In the genomic region with DNA sequence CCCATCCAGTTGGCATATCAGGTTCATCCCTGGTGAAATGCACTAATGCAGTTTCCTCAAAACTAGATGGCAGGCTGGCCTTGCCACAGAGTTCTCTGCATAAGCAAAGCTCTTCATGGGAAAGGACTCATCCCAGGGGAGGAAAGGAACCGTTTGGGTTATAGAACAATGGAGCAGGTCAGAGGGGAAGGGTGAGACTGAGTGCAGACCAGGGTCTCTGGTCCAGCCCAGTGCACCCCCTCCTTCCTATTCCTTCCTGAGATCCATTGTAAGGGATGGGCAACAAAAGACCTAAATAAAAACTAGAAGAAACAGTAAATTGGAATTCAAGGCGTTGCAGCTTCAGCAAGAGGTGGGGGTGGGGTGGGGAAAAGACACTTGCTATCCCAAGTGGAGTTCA, we compare ENCODE assay signal across 14 mouse cellular contexts.
DNase-seq lines count a peak whose midpoint lies in the region; ATAC-seq and TF ChIP-seq lines count a peak whose summit lies in the region.
"Had no signal": no experiment of that assay in that cellular context is flagged by ENCODE, and none has a peak within 500 bp of the region (broad histone marks: within the 10 kb centered on the region; RNA-seq: fewer than 3 reads in every experiment).

No protein-coding gene starts in this region.

- TF ChIP-seq EP300 in heart, adult 2 months (IDR thresholded peaks at IDR 0.05; ENCODE audit: insufficient read depth, low read depth, low read length): peak; percentile 69; the same call in 1 of the 2 replicates

- DNase-seq in heart, adult 2 months: peak in 1 of 2 experiments; percentile 27
- DNase-seq in heart, postnatal 4 days: no peak
- peak; percentile 15 for DNase-seq in limb, embryonic 14.5 days (ENCODE audit: low spot score)
- DNase-seq in limb, embryonic 10.5 days (ENCODE audit: low spot score): no peak
- DNase-seq in embryo, embryonic 10 days (ENCODE audit: low spot score): peak; percentile 72
- peak; percentile 55 for DNase-seq in kidney, postnatal 10 days
- DNase-seq in spleen, postnatal 14 days (ENCODE audit: low spot score in 2 of 2): no peak
- no peak for DNase-seq in left cerebral cortex, adult 11 months (ENCODE audit: low spot score)
- DNase-seq: cerebellum, adult 9-11 months; forebrain, postnatal 0 days; thymus, postnatal 4 days had no signal

- H3K4me3 ChIP-seq in heart, adult 2 months: no peak overlapping the region
- H3K4me3 ChIP-seq in limb, embryonic 14.5 days (replicated peaks; ENCODE audit: low read length): no peak overlapping the region
- H3K4me3 ChIP-seq in limb, embryonic 10.5 days: no peak overlapping the region
- H3K4me3 ChIP-seq: left cerebral cortex, adult 2 months; midbrain, embryonic 12.5 days had no signal

- peaks cover 2% of the 10 kb centered on the region; the same call in 1 of the 2 replicates for H3K79me2 ChIP-seq in heart, adult 2 months (replicated peaks; ENCODE audit: control insufficient read depth, insufficient read depth, low read length)

- no peak for ATAC-seq in limb, embryonic 14.5 days (ENCODE audit: low FRiP score, low read depth)
- ATAC-seq: forebrain, postnatal 0 days; inflammation-experienced regulatory T-cells, adult 6 months had no signal

- WGBS in heart, adult 2 months: 28% methylated on average over 2 of the region's 2 CpGs
- 42% methylated on average over 2 of the region's 2 CpGs for WGBS in limb, embryonic 14.5 days
- 52% methylated on average over 2 of the region's 2 CpGs for WGBS in limb, embryonic 10.5 days

- H3K9me3 ChIP-seq in limb, embryonic 14.5 days (ENCODE audit: control insufficient read depth, low read length): no peaks in the 10 kb centered on the region
- H3K9me3 ChIP-seq in limb, embryonic 10.5 days (replicated peaks): no peaks in the 10 kb centered on the region
- H3K9me3 ChIP-seq: midbrain, embryonic 12.5 days had no signal

- H3K9ac ChIP-seq in heart, adult 2 months (ENCODE audit: low read depth, low read length): no peak overlapping the region
- no peak overlapping the region for H3K9ac ChIP-seq in limb, embryonic 14.5 days (ENCODE audit: low read depth, low read length, severe bottlenecking)
- H3K9ac ChIP-seq: forebrain, postnatal 0 days; midbrain, embryonic 12.5 days had no signal

- H3K36me3 ChIP-seq in heart, adult 2 months (ENCODE audit: control insufficient read depth, insufficient read depth, low read length): peaks cover 11% of the 10 kb centered on the region
- H3K36me3 ChIP-seq in limb, embryonic 14.5 days (ENCODE audit: control insufficient read depth, insufficient read depth, low read length): no peaks in the 10 kb centered on the region
- H3K36me3 ChIP-seq in limb, embryonic 10.5 days: no peaks in the 10 kb centered on the region
- H3K36me3 ChIP-seq: midbrain, embryonic 12.5 days had no signal

- TF ChIP-seq POLR2A in heart, adult 2 months (IDR thresholded peaks at IDR 0.05; ENCODE audit: insufficient read depth, low read depth, low read length): no peak
- no peak for TF ChIP-seq POLR2A in limb, embryonic 14.5 days (IDR thresholded peaks at IDR 0.05; ENCODE audit: borderline replicate concordance, extremely low read depth, insufficient read depth, insufficient read length)

- peak overlapping the region; percentile 51 for H3K27ac ChIP-seq in heart, adult 2 months
- H3K27ac ChIP-seq in limb, embryonic 14.5 days (replicated peaks; ENCODE audit: low read depth, low read length): no peak overlapping the region
- no peak overlapping the region for H3K27ac ChIP-seq in limb, embryonic 10.5 days
- H3K27ac ChIP-seq: left cerebral cortex, adult 2 months; midbrain, embryonic 12.5 days had no signal

- H3K4me2 ChIP-seq in limb, embryonic 14.5 days (replicated peaks; ENCODE audit: low read depth, low read length, severe bottlenecking): no peak overlapping the region
- H3K4me2 ChIP-seq: midbrain, embryonic 12.5 days had no signal

- H3K27me3 ChIP-seq in heart, adult 2 months (ENCODE audit: control insufficient read depth, insufficient read depth, low read length): no peaks in the 10 kb centered on the region
- no peaks in the 10 kb centered on the region for H3K27me3 ChIP-seq in limb, embryonic 14.5 days (ENCODE audit: control insufficient read depth, insufficient read depth, low read length)
- H3K27me3 ChIP-seq in limb, embryonic 10.5 days (ENCODE audit: low read depth, poor library complexity, severe bottlenecking): no peaks in the 10 kb centered on the region
- H3K27me3 ChIP-seq: midbrain, embryonic 12.5 days had no signal

- peak; percentile 33 for TF ChIP-seq CTCF in heart, adult 2 months (IDR thresholded peaks at IDR 0.05)

- peaks cover 9% of the 10 kb centered on the region for H3K4me1 ChIP-seq in heart, adult 2 months (ENCODE audit: control insufficient read depth, insufficient read depth, low read length)
- H3K4me1 ChIP-seq in limb, embryonic 14.5 days (ENCODE audit: control insufficient read depth, insufficient read depth, low read length): no peaks in the 10 kb centered on the region
- peaks cover 5% of the 10 kb centered on the region; the same call in 1 of the 2 replicates for H3K4me1 ChIP-seq in limb, embryonic 10.5 days

- intact Hi-C loops in heart, adult 2 months (cut with DNase I): no loop called here

Comparison
In these comparisons a context has a peak if more than half of its experiments do, and no peak if none do; other contexts are left out.
1. DNase-seq: peak in limb, embryonic 14.5 days (single experiment), embryo, embryonic 10 days (single experiment) and kidney, postnatal 10 days (single experiment); none in heart, postnatal 4 days (single experiment), limb, embryonic 10.5 days (single experiment), spleen, postnatal 14 days (0 of 2) and left cerebral cortex, adult 11 months (single experiment).